Mouse (Mus musculus) stomach, embryonic 15.5 days (tissue): ENCODE measurements around the gene Cdc25a. TPM values are rescaled to one million over a fixed set of nuclear protein-coding genes. Genes with fewer than 3 reads are reported as not detected.
A peak's percentile ranks its signal among the peaks of the same experiment; 100 is the strongest.

Experiments used
- ATAC-seq: fragments of 200-750 bp; cut with Nextera tagmentation; 2 replicates; pipeline ENCODE4 v1.8.0; 2017; ENCODE audit warnings: low read depth, moderate number of reproducible peaks, moderate TSS enrichment; ENCODE audit not compliant: insufficient read depth, low FRiP score
- H3K27ac ChIP-seq: fragments of 300-500 bp; sonication (generic); 2 replicates; pipeline ENCODE4 v1.5.1; 2015; ENCODE audit warnings: mild to moderate bottlenecking, inconsistent platforms
- H3K27me3 ChIP-seq: fragments of 300-500 bp; sonication (generic); replicated peaks from 2 replicates; pipeline ENCODE4 v1.6.1; 2015; ENCODE audit warnings: inconsistent platforms
- H3K36me3 ChIP-seq: fragments of 300-500 bp; sonication (generic); 2 replicates; pipeline ENCODE4 v1.6.1; 2015; ENCODE audit warnings: inconsistent platforms
- H3K4me1 ChIP-seq: fragments of 300-500 bp; sonication (generic); 2 replicates; pipeline ENCODE4 v1.6.1; 2015; ENCODE audit warnings: inconsistent platforms
- H3K4me2 ChIP-seq: fragments of 300-500 bp; sonication (generic); 2 replicates; pipeline ENCODE4 v1.6.1; 2015; ENCODE audit warnings: mild to moderate bottlenecking, inconsistent platforms
- H3K4me3 ChIP-seq: fragments of 300-500 bp; sonication (generic); replicated peaks from 2 replicates; pipeline ENCODE4 v1.5.1; 2015; ENCODE audit warnings: inconsistent platforms
- H3K9ac ChIP-seq: fragments of 300-500 bp; sonication (generic); 2 replicates; pipeline ENCODE4 v1.6.1; 2015; ENCODE audit warnings: inconsistent platforms
- H3K9me3 ChIP-seq: fragments of 300-500 bp; sonication (generic); 2 replicates; pipeline ENCODE4 v1.6.1; 2016; ENCODE audit warnings: inconsistent platforms
- WGBS: fragments of 180-500 bp; shearing (Covaris S2); methylation state at CpG from one replicate; pipeline ENCODE4 v1.1.7; 2015; 5-methylcytosine and 5-hydroxymethylcytosine counted together
- polyA plus RNA-seq: library from polyadenylated mRNA; unstranded; fragments of >200 nt; fragmentation: Nextera tagmentation; extraction: Ambion mirVana; gene quantifications from 2 replicates; pipeline ENCODE4 v1.2.1, GENCODE M21; 2015

The Cdc25a gene
- polyA plus RNA-seq, 1 experiment from 2014 or later, result 28.8 TPM

GRCm38 (mm10) chr9:109866218-109866617 is 9.2 kb upstream of the Cdc25a start:
- Histone ChIP-seq H3K4me3 (no peak overlapping the region), H3K9me3 (no peaks in the 10 kb centered on the region), H3K4me1 (no peaks in the 10 kb centered on the region), H3K9ac (no peak overlapping the region), H3K27ac (no peak overlapping the region), H3K36me3 (no peaks in the 10 kb centered on the region), H3K4me2 (no peak overlapping the region), H3K27me3 (no peaks in the 10 kb centered on the region)
- 35% methylated on average over 2 of the region's 2 CpGs for WGBS
- ATAC-seq, result no peak

- Histone ChIP-seq H3K4me1 (no peaks in the 10 kb centered on the region), H3K9ac (no peak overlapping the region), H3K4me3 (no peak overlapping the region), H3K4me2 (peak overlapping the region; percentile 13; the same call in 1 of the 2 replicates), H3K9me3 (no peaks in the 10 kb centered on the region), H3K27ac (no peak overlapping the region), H3K36me3 (no peaks in the 10 kb centered on the region), H3K27me3 (no peaks in the 10 kb centered on the region)
- ATAC-seq, result no peak
- WGBS, result 29% methylated on average over 6 of the region's 6 CpGs
These were observed 4.3 kb upstream of the Cdc25a start for GRCm38 (mm10) chr9:109870983-109871572.

- H3K36me3 ChIP-seq, result peaks cover 16% of the 10 kb centered on the region; the same call in 1 of the 2 replicates
- no peaks in the 10 kb centered on the region for H3K9me3 ChIP-seq
- peak; percentile 65 for ATAC-seq
- peak overlapping the region; percentile 82 for H3K9ac ChIP-seq
- H3K4me2 ChIP-seq, result peak overlapping the region; percentile 72
- under 1% methylated on average over 74 of the region's 76 CpGs for WGBS
- H3K4me1 ChIP-seq, result 0 out of 2 replicates have a peak, but pooled peaks cover 5% of the 10 kb centered on the region
- no peaks in the 10 kb centered on the region for H3K27me3 ChIP-seq
- peak overlapping the region; percentile 94 for H3K27ac ChIP-seq
- peak overlapping the region; percentile 94 for H3K4me3 ChIP-seq
These were observed 569 bp downstream of the Cdc25a start for GRCm38 (mm10) chr9:109875695-109876601.

GRCm38 (mm10) chr9:109876756-109877155 is 1.4 kb downstream of the Cdc25a start:
- Histone ChIP-seq H3K27me3 (no peaks in the 10 kb centered on the region), H3K4me3 (peak overlapping the region; percentile 94), H3K4me1 (0 out of 2 replicates have a peak, but pooled peaks cover 5% of the 10 kb centered on the region), H3K4me2 (peak overlapping the region; percentile 72), H3K36me3 (peaks cover 21% of the 10 kb centered on the region; the same call in 1 of the 2 replicates), H3K9me3 (no peaks in the 10 kb centered on the region), H3K27ac (peak overlapping the region; percentile 94), H3K9ac (peak overlapping the region; percentile 82)
- no peak for ATAC-seq
- 3% methylated on average over 3 of the region's 3 CpGs for WGBS

- H3K4me1 ChIP-seq, result 0 out of 2 replicates have a peak, but pooled peaks cover 5% of the 10 kb centered on the region
- no peak overlapping the region for H3K27ac ChIP-seq
- H3K9me3 ChIP-seq, result no peaks in the 10 kb centered on the region
- H3K27me3 ChIP-seq, result no peaks in the 10 kb centered on the region
- peak overlapping the region; percentile 94 for H3K4me3 ChIP-seq
- ATAC-seq, result no peak
- WGBS, result 76% methylated on average over 5 of the region's 5 CpGs
- H3K4me2 ChIP-seq, result peak overlapping the region; percentile 72
- H3K36me3 ChIP-seq, result peaks cover 27% of the 10 kb centered on the region; the same call in 1 of the 2 replicates
- no peak overlapping the region for H3K9ac ChIP-seq
These were observed 2.3 kb downstream of the Cdc25a start for GRCm38 (mm10) chr9:109877666-109878065.

- H3K9me3 ChIP-seq, result no peaks in the 10 kb centered on the region
- no peak overlapping the region; the same call in 1 of the 2 replicates for H3K4me2 ChIP-seq
- H3K27me3 ChIP-seq, result no peaks in the 10 kb centered on the region
- WGBS, result 77% methylated on average over 1 of the region's 1 CpGs
- no peak overlapping the region for H3K4me3 ChIP-seq
- H3K27ac ChIP-seq, result peak overlapping the region; percentile 65; the same call in 1 of the 2 replicates
- 0 out of 2 replicates have a peak, but pooled peaks cover 5% of the 10 kb centered on the region for H3K4me1 ChIP-seq
- ATAC-seq, result peak; percentile 16; the same call in 1 of the 2 replicates
- no peak overlapping the region for H3K9ac ChIP-seq
- H3K36me3 ChIP-seq, result peaks cover 38% of the 10 kb centered on the region
These were observed 3.9 kb downstream of the Cdc25a start for GRCm38 (mm10) chr9:109879305-109879704.

GRCm38 (mm10) chr9:109886259-109886658 is 10.9 kb downstream of the Cdc25a start:
- no peaks in the 10 kb centered on the region for H3K9me3 ChIP-seq
- no peak for ATAC-seq
- H3K4me1 ChIP-seq, result no peaks in the 10 kb centered on the region
- H3K9ac ChIP-seq, result no peak overlapping the region
- H3K4me2 ChIP-seq, result no peak overlapping the region
- no peak overlapping the region for H3K4me3 ChIP-seq
- H3K36me3 ChIP-seq, result peaks cover 80% of the 10 kb centered on the region
- no peak overlapping the region for H3K27ac ChIP-seq
- no peaks in the 10 kb centered on the region for H3K27me3 ChIP-seq
- WGBS, result 75% methylated on average over 4 of the region's 4 CpGs

- H3K9ac ChIP-seq, result no peak overlapping the region
- no peak overlapping the region for H3K27ac ChIP-seq
- no peaks in the 10 kb centered on the region for H3K4me1 ChIP-seq
- no peak overlapping the region for H3K4me3 ChIP-seq
- no peak for ATAC-seq
- no peaks in the 10 kb centered on the region for H3K27me3 ChIP-seq
- 94% methylated on average over 5 of the region's 5 CpGs for WGBS
- peaks cover 85% of the 10 kb centered on the region for H3K36me3 ChIP-seq
- no peaks in the 10 kb centered on the region for H3K9me3 ChIP-seq
- no peak overlapping the region for H3K4me2 ChIP-seq
These were observed 11.9 kb downstream of the Cdc25a start for GRCm38 (mm10) chr9:109887321-109887720.

GRCm38 (mm10) chr9:109891501-109891900 is 16.1 kb downstream of the Cdc25a start:
- WGBS, result 86% methylated on average over 8 of the region's 8 CpGs
- H3K4me2 ChIP-seq, result no peak overlapping the region

GRCm38 (mm10) chr9:109892651-109893250 is 17.4 kb downstream of the Cdc25a start:
- Histone ChIP-seq H3K4me3 (no peak overlapping the region), H3K27ac (no peak overlapping the region), H3K36me3 (peaks cover 51% of the 10 kb centered on the region), H3K9me3 (no peaks in the 10 kb centered on the region), H3K4me1 (peaks cover 3% of the 10 kb centered on the region; the same call in 1 of the 2 replicates), H3K9ac (no peak overlapping the region), H3K27me3 (no peaks in the 10 kb centered on the region), H3K4me2 (no peak overlapping the region)
- WGBS, result 62% methylated on average over 5 of the region's 5 CpGs
- ATAC-seq, result no peak; the same call in 1 of the 2 replicates

More at GRCm38 (mm10) chr9:109891501-109891900, 16.1 kb downstream of the Cdc25a start:
- Histone ChIP-seq H3K36me3 (peaks cover 58% of the 10 kb centered on the region), H3K9me3 (no peaks in the 10 kb centered on the region), H3K9ac (no peak overlapping the region), H3K27me3 (no peaks in the 10 kb centered on the region), H3K4me1 (peaks cover 3% of the 10 kb centered on the region; the same call in 1 of the 2 replicates), H3K27ac (no peak overlapping the region), H3K4me3 (no peak overlapping the region)
- ATAC-seq, result no peak

- no peaks in the 10 kb centered on the region for H3K9me3 ChIP-seq
- peak; percentile 69 for ATAC-seq
- no peak overlapping the region for H3K4me3 ChIP-seq
- peak overlapping the region; percentile 57; the same call in 1 of the 2 replicates for H3K27ac ChIP-seq
- 25% methylated on average over 6 of the region's 6 CpGs for whole genome bisulfite sequencing
- H3K36me3 ChIP-seq, result peaks cover 34% of the 10 kb centered on the region
- H3K9ac ChIP-seq, result no peak overlapping the region
- no peaks in the 10 kb centered on the region for H3K27me3 ChIP-seq
- H3K4me1 ChIP-seq, result peaks cover 3% of the 10 kb centered on the region; the same call in 1 of the 2 replicates
- no peak overlapping the region for H3K4me2 ChIP-seq
These were observed 19.2 kb downstream of the Cdc25a start for GRCm38 (mm10) chr9:109894413-109895090.
